Mouse (Mus musculus) midbrain, embryonic 12.5 days (tissue): ENCODE measurements around the gene Usp46. TPM values are rescaled to one million over a fixed set of nuclear protein-coding genes. Genes with fewer than 3 reads are reported as not detected.

Experiments used
- ATAC-seq: fragments of 200-750 bp; cut with Nextera tagmentation; 2 replicates; pipeline ENCODE4 v1.8.0; 2017; ENCODE audit warnings: low read depth, moderate TSS enrichment, moderate library complexity; ENCODE audit not compliant: low FRiP score
- H3K27ac ChIP-seq: fragments of 300-500 bp; sonication (generic); replicated peaks from 2 replicates; pipeline ENCODE4 v1.5.1; 2016; ENCODE audit warnings: mild to moderate bottlenecking
- H3K27me3 ChIP-seq: fragments of 300-500 bp; sonication (generic); 2 replicates; pipeline ENCODE4 v1.6.1; 2016; ENCODE audit warnings: mild to moderate bottlenecking
- H3K36me3 ChIP-seq: fragments of 300-500 bp; sonication (generic); 2 replicates; pipeline ENCODE4 v1.6.1; 2016
- H3K4me1 ChIP-seq: fragments of 300-500 bp; sonication (generic); 2 replicates; pipeline ENCODE4 v1.6.1; 2016
- H3K4me2 ChIP-seq: fragments of 300-500 bp; sonication (generic); replicated peaks from 2 replicates; pipeline ENCODE4 v1.6.1; 2016; ENCODE audit warnings: mild to moderate bottlenecking, moderate library complexity
- H3K4me3 ChIP-seq: fragments of 300-500 bp; sonication (generic); 2 replicates; pipeline ENCODE4 v1.5.1; 2016; ENCODE audit warnings: mild to moderate bottlenecking
- H3K9ac ChIP-seq: fragments of 300-500 bp; sonication (generic); replicated peaks from 2 replicates; pipeline ENCODE4 v1.6.1; 2016; ENCODE audit warnings: mild to moderate bottlenecking, moderate library complexity
- H3K9me3 ChIP-seq: fragments of 300-500 bp; sonication (generic); 2 replicates; pipeline ENCODE4 v1.6.1; 2016; ENCODE audit warnings: mild to moderate bottlenecking
- WGBS: fragments of 180-500 bp; shearing (Covaris S2); methylation state at CpG from one replicate; pipeline ENCODE4 v1.1.7; 2016; 5-methylcytosine and 5-hydroxymethylcytosine counted together
- polyA plus RNA-seq: library from polyadenylated mRNA; unstranded; fragments of >200 nt; fragmentation: Nextera tagmentation; extraction: Ambion mirVana; gene quantifications from 2 replicates; pipeline ENCODE4 v1.2.1, GENCODE M21; 2016

Gene Usp46
- polyA plus RNA-seq, 1 experiment from 2014 or later: 31.5 TPM

DNA sequence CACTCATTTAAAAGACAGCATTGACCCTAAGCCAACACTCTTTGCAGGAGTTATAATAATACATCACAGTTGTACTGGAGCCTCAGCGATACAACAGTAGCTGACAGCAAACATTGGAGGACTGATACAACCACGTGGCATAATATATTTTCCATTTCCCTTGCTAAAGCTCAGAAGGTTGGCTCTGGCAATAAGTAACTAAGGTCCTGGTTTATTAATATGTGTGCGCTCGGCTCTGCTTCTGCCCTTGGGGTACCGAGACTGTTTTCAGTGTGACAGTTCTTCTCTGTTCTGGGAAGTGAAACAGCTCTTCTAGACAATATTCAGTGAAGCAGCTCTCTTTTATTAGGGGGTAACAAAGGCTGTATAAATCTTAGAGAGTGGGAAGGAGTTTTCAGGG, 50.7 kb downstream of the Usp46 start:
- Histone ChIP-seq H3K4me3 (no peak overlapping the region), H3K36me3 (peaks cover 14% of the 10 kb centered on the region), H3K27me3 (no peaks in the 10 kb centered on the region), H3K27ac (no peak overlapping the region), H3K4me1 (peaks cover 8% of the 10 kb centered on the region; the same call in 1 of the 2 replicates), H3K9ac (no peak overlapping the region), H3K4me2 (no peak overlapping the region), H3K9me3 (0 out of 2 replicates have a peak, but pooled peaks cover 4% of the 10 kb centered on the region)
- 94% methylated on average over 5 of the region's 5 CpGs for WGBS
- ATAC-seq: no peak

- no peak overlapping the region for H3K4me2 ChIP-seq
- peaks cover 4% of the 10 kb centered on the region; the same call in 1 of the 2 replicates for H3K36me3 ChIP-seq
- H3K27ac ChIP-seq: no peak overlapping the region
- H3K9ac ChIP-seq: no peak overlapping the region
- H3K4me3 ChIP-seq: no peak overlapping the region
- WGBS: 87% methylated on average over 10 of the region's 10 CpGs
- no peaks in the 10 kb centered on the region for H3K27me3 ChIP-seq
- no peaks in the 10 kb centered on the region for H3K9me3 ChIP-seq
- no peak for ATAC-seq
- no peaks in the 10 kb centered on the region for H3K4me1 ChIP-seq
These were observed 56.6 kb downstream of the Usp46 start for GRCm38 (mm10) chr5:74011629-74012028.

- Histone ChIP-seq H3K9ac (no peak overlapping the region), H3K27me3 (no peaks in the 10 kb centered on the region), H3K4me3 (no peak overlapping the region), H3K9me3 (no peaks in the 10 kb centered on the region), H3K4me1 (no peaks in the 10 kb centered on the region), H3K4me2 (no peak overlapping the region), H3K27ac (no peak overlapping the region), H3K36me3 (peaks cover 20% of the 10 kb centered on the region)
- ATAC-seq: no peak
- WGBS: 83% methylated on average over 3 of the region's 3 CpGs
These were observed 60.6 kb downstream of the Usp46 start for GRCm38 (mm10) chr5:74007492-74008070.

GRCm38 (mm10) chr5:74005936-74006335, 62.3 kb downstream of the Usp46 start:
- Histone ChIP-seq H3K4me2 (no peak overlapping the region), H3K9me3 (no peaks in the 10 kb centered on the region), H3K4me1 (no peaks in the 10 kb centered on the region), H3K27me3 (no peaks in the 10 kb centered on the region), H3K36me3 (peaks cover 29% of the 10 kb centered on the region), H3K9ac (no peak overlapping the region), H3K4me3 (no peak overlapping the region), H3K27ac (no peak overlapping the region)
- WGBS: 97% methylated on average over 2 of the region's 2 CpGs
- no peak for ATAC-seq

- Histone ChIP-seq H3K4me1 (no peaks in the 10 kb centered on the region), H3K27me3 (no peaks in the 10 kb centered on the region), H3K36me3 (peaks cover 37% of the 10 kb centered on the region), H3K9me3 (no peaks in the 10 kb centered on the region), H3K27ac (no peak overlapping the region), H3K4me3 (no peak overlapping the region), H3K4me2 (no peak overlapping the region), H3K9ac (no peak overlapping the region)
- no peak for ATAC-seq
- WGBS: 90% methylated on average over 9 of the region's 9 CpGs
These were observed 66.5 kb downstream of the Usp46 start for GRCm38 (mm10) chr5:74001743-74002142.

DNA sequence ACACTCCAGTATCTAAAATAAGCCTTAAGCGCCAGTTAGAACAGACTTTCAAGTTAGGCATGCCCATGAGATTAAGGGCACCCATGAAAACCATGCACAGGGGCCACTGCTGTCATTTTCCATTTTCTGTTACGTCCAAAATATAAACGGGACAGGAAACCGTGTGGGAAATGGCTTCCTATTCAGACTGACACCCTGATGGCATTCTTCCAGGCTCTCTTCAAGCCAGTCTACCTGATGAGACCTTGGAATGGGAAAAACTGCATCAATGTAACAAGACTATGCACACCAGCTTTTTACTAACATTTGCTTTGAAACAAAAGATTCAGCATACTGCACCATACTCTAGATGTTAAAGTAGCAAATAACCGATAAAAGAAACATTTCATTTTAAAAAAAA, 69.3 kb downstream of the Usp46 start:
- Histone ChIP-seq H3K4me3 (no peak overlapping the region), H3K4me1 (no peaks in the 10 kb centered on the region), H3K9ac (no peak overlapping the region), H3K27me3 (no peaks in the 10 kb centered on the region), H3K4me2 (no peak overlapping the region), H3K36me3 (peaks cover 21% of the 10 kb centered on the region), H3K27ac (no peak overlapping the region), H3K9me3 (no peaks in the 10 kb centered on the region)
- ATAC-seq: no peak
- WGBS: 94% methylated on average over 5 of the region's 5 CpGs

DNA sequence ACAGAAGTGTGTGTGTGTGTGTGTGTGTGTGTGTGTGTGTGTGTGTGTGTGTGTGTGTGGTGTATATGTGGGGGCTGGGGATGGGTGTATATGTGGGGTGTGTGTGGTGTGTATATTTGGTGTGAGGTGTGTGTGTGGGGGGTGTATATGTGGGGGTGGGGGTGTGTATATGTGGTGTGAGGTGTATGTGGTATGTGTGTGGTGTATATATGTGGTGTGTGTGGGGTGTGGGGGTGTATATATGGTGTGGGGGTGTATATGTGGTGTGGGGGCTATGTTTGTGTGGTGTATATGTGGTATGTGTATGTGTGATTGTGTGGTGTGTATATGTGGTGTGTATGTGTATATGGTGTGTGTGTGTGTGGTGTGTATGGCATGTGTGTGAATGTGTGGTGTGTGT, 73.4 kb downstream of the Usp46 start:
- no peaks in the 10 kb centered on the region for H3K27me3 ChIP-seq
- ATAC-seq: no peak
- H3K36me3 ChIP-seq: no peaks in the 10 kb centered on the region
- H3K9me3 ChIP-seq: no peaks in the 10 kb centered on the region
- H3K4me2 ChIP-seq: no peak overlapping the region
- no peak overlapping the region for H3K27ac ChIP-seq
- H3K4me1 ChIP-seq: peaks cover 5% of the 10 kb centered on the region; the same call in 1 of the 2 replicates
- no peak overlapping the region for H3K9ac ChIP-seq
- H3K4me3 ChIP-seq: no peak overlapping the region

DNA sequence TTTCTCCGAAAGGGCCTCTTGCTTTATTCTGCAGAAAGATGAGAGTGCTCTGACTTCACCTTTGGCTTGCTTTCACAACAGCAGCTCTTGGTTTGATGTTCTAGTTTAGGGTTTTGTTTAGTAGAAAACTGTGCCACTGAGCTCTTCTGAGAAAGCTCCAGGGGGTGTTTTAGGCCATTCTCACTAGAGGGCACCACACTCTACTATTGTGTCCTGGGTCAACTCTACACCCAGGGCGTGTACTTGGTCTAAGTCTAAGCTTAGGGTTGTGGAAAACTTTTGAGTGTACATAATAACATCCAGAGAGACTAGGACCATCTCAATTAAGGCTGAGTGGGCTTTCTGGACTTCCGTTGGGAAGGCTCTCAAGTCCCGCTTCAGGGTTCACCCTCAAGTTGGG, 74.7 kb downstream of the Usp46 start:
- Histone ChIP-seq H3K27ac (no peak overlapping the region), H3K4me3 (no peak overlapping the region), H3K4me1 (peaks cover 5% of the 10 kb centered on the region; the same call in 1 of the 2 replicates), H3K36me3 (no peaks in the 10 kb centered on the region), H3K9me3 (no peaks in the 10 kb centered on the region), H3K4me2 (no peak overlapping the region), H3K9ac (no peak overlapping the region), H3K27me3 (no peaks in the 10 kb centered on the region)
- 91% methylated on average over 4 of the region's 4 CpGs for WGBS
- ATAC-seq: no peak

DNA sequence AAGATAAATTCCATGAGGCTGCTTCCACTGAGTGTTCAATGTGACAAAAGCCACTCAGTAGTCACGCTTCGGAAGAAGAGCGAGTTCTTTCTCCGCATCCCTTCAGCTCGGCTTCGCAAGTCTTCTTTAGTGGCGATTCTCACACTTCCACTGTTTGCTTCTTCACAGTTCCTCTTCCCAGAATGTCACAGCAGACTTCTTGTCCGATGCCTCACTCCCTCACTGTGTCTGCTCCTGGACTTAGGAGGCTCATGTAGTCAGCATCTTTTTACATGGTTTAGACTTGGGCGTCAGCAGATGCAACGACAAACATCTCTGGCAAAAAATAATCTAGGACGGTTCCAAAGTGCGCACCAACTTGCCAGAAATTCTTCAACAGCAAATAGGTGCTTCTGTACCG, 75.9 kb downstream of the Usp46 start:
- H3K4me3 ChIP-seq: no peak overlapping the region
- H3K27me3 ChIP-seq: no peaks in the 10 kb centered on the region
- H3K4me2 ChIP-seq: no peak overlapping the region
- H3K27ac ChIP-seq: no peak overlapping the region
- no peaks in the 10 kb centered on the region for H3K9me3 ChIP-seq
- no peaks in the 10 kb centered on the region for H3K36me3 ChIP-seq
- H3K4me1 ChIP-seq: peaks cover 5% of the 10 kb centered on the region; the same call in 1 of the 2 replicates
- 96% methylated on average over 13 of the region's 13 CpGs for WGBS
- no peak overlapping the region for H3K9ac ChIP-seq
- ATAC-seq: no peak

DNA sequence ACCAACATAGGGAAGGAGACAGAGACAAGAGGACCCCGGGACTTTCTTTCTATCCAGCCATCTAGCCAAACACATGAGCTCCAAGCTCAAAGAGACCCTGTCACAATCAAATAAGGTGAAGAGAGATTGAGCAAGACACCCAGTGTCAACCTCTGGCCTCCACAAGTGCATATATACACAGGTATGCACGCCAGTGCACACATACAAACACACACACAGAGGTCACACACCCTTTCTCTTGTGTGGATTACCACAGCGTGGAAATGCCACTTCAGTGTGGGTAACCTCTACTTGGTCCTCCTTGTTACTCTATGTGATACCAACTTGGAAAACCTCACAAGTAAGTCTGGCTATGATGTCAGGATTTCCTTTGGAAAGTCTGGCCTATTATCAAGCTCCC, 78.7 kb downstream of the Usp46 start:
- 92% methylated on average over 3 of the region's 3 CpGs for WGBS
- ATAC-seq: no peak
- no peaks in the 10 kb centered on the region for H3K27me3 ChIP-seq

DNA sequence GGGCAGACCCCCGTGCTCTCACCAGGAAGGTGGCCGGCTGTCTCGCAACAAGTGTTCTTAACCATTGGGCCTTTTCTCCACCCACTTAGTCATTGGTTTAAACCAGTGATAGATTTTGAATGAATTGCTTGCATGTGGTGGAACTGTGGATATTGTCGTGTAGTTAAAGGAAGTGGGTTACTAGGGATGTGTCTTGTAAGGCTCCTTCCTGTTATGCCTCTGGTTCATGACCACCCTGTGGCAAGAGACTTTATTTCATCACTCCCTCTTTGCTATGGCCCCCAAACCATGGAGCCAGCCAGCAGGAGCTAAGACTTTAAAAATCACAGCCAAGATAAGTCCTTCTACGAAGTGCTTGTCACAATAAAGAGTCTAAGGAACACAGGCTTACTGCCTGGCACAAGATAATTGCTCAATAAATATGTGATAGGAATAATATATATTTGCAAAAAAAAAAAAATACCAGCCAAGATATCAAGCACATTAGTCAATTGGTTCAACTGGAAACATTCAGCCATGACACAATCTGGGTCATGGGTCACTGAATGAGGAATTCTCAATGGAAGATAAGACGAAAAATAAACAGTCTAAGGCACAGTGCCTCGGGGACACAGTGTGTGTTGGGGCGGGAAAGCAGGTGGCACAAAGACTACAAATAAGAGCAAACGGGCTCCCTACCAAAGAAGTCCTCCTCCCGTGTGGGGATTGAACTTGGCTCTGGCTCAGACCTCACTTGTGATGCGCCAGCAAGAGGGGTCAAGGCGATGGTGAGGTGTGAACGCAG, 80.3 kb downstream of the Usp46 start:
- Histone ChIP-seq H3K4me3 (no peak overlapping the region), H3K9ac (no peak overlapping the region), H3K4me2 (no peak overlapping the region), H3K9me3 (no peaks in the 10 kb centered on the region), H3K27ac (no peak overlapping the region), H3K36me3 (no peaks in the 10 kb centered on the region), H3K4me1 (peaks cover 5% of the 10 kb centered on the region; the same call in 1 of the 2 replicates), H3K27me3 (no peaks in the 10 kb centered on the region)
- WGBS: 81% methylated on average over 13 of the region's 13 CpGs
- no peak for ATAC-seq

More for the DNA sequence above, 78.7 kb downstream of the Usp46 start:
- Histone ChIP-seq H3K4me2 (no peak overlapping the region), H3K9ac (no peak overlapping the region), H3K9me3 (no peaks in the 10 kb centered on the region), H3K4me1 (peaks cover 5% of the 10 kb centered on the region; the same call in 1 of the 2 replicates), H3K4me3 (no peak overlapping the region), H3K36me3 (no peaks in the 10 kb centered on the region), H3K27ac (no peak overlapping the region)

DNA sequence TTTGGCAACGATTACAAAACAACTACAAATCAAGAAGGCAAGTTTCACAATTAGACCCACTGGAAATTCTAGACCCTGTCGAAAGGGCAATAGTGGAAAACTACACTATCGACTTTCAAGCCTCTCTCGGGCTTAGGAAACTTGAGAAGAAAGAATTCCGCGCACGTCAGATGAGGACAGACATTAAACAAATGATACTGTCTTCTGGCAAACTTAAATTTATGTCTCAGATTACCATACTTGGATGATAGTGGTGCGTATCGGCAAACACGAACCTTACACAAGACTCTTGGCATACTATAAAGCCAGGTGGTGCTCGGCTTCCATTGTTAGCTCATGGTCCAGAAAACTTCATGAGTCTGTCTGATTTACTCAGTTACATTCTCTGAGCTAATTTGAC, 90.8 kb downstream of the Usp46 start:
- H3K4me2 ChIP-seq: no peak overlapping the region
- no peak overlapping the region for H3K9ac ChIP-seq
- no peak for ATAC-seq
- H3K27ac ChIP-seq: no peak overlapping the region
- no peaks in the 10 kb centered on the region for H3K9me3 ChIP-seq
- H3K4me1 ChIP-seq: no peaks in the 10 kb centered on the region
- no peaks in the 10 kb centered on the region for H3K27me3 ChIP-seq
- no peaks in the 10 kb centered on the region for H3K36me3 ChIP-seq
- WGBS: 86% methylated on average over 11 of the region's 11 CpGs
- H3K4me3 ChIP-seq: no peak overlapping the region
